Mouse (Mus musculus) gastrocnemius, postnatal 36 days (tissue): Measurements from ENCODE around the gene Adcy7. TPM values are rescaled to one million over a fixed set of nuclear protein-coding genes. Genes with fewer than 3 reads are reported as not detected.
A peak's percentile ranks its signal among the peaks of the same experiment; 100 is the strongest.

ENCODE experiments used
- DNase-seq, 2 experiments: peaks; one replicate each; pipeline ENCODE4 v3.0.0; 2022
- intact Hi-C: fragments of 180-260 bp; cut with DNase I; formaldehyde crosslinking; loops from one replicate; pipeline ENCODE4 v1.15.1; 2025
- total RNA-seq, 2 experiments: library from RNA; stranded (reverse); gene quantifications; 2 replicates each; pipeline ENCODE4 v1.2.3; 2021

The Adcy7 gene
- total RNA-seq, 2 experiments from 2014 or later, result 4.9 to 5.2 TPM

DNA sequence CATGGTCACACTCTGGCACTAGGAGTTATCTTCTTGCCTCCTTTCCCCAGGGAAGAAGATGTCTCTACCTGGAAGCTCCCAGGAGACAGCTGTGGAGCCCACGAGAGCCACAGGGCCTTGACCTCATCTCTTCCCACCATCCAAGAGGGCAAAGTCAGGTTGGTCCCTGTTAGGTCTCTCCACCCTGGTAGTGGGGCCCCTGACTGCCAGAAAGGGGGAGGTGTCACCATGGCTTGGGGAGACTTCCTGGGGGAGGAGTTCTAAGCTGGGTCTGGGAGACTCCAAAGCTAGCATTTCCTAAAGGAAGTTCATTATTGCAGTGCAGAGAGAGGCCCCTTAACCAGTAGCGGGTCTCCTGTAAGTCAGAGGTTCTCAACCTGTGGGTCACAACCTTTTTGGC lies 22.8 kb downstream of the Adcy7 start:
- intact Hi-C loops, result no loop called here
- DNase-seq, result no peak

DNA sequence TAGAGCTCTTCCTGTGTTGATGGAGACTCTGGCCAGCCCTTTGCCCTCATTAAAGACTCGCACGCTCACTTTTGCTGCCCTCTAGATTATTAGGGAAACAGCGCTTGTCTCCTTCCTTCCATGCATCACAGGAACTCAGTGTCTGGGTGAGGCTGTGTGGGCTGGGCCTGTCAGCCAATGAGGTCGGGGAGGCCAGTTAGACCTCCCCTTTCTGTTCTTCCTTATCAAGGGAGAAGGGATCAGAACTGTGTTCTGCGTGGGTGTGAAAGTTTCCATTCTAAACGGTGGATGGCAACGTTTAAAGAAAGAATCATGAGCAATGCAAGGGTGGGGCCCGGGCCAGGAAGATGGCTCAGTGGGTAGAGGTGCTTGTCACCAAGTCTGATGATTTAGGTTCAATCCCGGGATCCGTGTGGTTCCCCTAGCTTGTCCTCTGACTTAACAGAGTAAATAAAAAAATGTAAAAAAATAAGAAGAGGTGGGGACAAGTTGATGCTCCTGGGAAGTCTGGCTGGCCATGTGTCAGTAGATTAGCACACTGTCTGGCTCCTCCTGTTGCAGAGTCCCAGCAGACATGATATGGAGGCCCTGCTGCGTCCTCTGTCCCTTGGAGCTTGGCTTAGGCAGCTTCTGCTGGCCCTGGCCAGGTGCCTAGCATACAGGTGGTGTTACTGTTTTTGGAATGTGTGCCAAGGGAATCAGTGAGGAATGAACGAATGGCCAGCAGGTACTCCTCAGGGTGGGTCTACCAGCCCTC lies 26.0 kb downstream of the Adcy7 start:
- no peak for DNase-seq
- intact Hi-C loops, result no loop called here

DNA sequence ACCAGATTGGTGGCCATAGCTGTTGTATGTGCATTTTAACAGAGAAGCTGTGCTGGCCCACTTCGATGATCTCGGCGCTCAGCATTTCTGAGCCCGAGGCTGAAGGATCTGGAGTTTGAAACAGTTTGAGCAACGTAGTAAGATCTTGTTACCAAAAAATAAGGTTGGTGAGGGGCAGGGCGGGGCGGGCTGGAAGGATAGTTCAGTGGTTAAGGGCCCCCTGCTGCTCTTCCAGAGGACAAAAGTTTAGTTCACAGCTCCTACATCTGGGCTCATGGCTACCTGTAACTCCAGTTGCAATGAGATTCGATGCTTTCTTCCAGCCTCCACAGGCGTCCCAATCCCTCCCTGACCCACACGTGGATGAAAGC lies 26.5 kb downstream of the Adcy7 start:
- intact Hi-C loops, result no loop called here
- no peak for DNase-seq

DNA sequence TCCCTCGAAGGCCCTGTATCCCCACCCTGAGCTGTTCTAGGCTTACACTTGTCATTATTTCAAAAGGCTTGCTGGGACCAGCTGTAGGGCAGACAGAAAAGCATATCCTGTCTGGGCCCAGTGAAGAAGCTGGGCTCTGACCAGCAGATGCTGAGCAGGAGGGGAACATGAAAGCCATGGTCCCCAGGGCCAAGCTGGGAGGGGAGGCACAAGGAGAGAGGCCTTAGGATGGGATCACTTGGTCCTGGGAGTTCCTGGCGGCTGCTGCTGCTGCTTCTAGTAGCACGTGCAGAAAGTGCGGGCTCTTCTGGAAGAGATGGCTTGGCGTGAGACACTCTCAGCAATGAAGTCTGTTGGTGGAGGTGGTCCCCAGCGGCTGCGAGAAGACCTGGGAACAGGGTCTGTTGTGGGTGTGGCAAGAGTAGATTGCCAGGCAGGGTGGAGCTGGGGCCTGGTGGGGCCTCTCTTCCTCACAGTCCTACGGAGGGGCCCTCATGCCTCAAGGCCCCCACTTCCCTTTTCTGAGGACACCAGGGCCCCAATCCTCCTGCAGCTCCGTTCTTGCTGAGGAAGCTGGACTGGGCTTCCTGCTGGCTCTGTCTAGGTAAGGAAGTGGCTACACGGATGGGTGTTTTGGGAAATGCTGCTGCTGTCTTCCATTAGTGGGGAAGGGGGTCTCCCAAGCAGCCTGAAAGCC lies 27.9 kb downstream of the Adcy7 start:
- DNase-seq, result no peak
- intact Hi-C loops, result no loop called here

DNA sequence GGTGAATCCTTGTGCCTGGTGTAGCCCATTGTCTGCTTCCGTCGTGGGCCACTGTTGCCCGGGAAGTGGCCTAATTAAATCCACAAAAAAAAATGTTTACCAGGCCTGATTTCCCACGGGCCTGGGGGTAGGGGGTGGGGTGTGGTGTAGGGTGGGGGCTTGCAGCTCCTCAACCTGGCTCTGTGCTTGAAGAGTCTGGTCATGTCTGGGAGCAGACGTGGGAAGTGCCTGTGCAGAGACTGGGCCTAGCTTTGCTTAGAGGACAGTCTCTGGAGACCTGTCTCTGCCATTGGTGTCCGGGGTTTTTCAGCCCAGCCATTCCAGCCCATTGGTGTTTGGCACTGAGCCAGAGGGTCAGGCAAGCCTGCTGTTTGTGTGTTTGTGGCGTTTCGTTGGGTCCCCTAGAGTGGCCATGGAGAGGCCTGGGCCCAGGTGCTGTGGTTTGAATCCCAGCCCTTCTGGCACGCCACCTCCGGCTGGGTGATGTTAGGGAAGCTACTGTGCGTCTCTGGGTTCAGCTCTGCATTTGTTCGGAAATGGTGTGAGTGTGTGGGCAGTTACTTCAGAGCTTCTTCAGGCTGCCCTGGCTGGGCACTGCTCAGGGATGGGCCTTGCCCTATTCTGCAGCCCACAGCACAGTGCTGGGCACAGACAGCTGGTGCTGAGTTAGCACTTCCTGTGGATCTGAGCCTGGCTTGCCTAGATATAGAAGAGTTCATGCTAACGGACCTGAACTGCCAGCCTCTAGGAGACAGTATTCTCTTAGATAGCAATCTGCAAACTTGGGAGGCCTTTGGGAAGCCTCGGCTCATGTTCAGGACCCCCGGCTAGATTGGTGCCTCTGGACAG lies 29.6 kb downstream of the Adcy7 start:
- intact Hi-C loops, result no loop called here
- no peak for DNase-seq

DNA sequence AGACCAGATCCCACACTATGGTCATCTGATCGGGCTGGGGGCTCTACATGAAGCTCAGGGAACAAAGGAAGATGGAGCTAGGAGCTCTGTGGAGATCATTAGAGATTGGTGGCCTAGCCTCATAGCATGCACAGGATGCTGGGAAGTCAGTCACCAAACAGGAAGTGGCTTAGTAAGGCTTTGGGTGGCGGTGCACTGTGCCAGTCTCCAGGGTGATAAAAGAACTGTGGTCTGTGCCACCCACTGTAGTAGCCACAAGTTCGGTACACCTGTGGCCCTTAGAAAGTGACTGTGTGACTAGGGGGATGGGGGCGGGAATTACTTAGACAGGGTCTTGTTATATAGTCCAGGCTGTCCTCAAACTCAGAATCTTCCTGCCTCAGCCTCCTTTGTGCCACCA lies 33.6 kb downstream of the Adcy7 start:
- intact Hi-C loops, result no loop called here
- peak in 1 of 2 experiments; percentile 1 for DNase-seq

DNA sequence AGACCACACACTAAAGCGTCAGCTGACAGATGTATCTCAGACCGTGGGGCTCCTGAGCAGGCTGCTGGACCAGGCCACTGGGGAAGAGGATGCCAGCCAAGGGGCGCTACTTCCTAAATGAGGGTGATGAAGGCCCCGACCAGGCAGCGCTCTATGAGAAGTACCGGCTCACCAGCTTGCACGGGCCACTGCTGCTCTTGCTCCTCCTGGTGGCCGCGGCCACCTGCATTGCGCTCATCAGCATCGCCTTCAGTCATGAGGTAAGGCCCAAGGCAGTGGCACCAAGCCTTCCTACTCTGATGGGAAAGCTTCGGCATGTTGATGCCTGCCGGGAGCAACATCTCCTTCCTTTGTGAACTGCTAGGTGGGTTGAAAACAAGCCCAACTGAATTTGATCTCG lies 34.3 kb downstream of the Adcy7 start:
- intact Hi-C loops, result no loop called here
- DNase-seq, result peak in 1 of 2 experiments; percentile 12

DNA sequence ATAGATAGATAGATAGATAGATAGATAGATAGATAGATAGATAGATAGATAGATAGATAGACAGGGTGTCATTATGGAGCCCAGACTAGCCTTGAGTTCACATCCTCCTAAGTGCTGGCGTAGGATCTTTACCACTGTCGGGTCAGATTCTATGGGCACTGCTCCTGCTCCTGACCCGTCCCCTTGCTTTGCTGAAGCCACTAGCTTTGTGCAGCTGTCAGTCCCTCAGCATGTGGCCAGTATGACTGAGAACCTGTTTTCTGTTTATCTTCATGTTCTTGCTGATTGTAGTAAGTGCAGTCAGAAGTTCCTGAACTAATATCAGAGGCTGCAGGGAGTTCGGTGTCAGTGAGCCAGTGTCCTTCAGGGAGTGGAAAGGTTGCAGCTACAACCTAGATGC lies 35.5 kb downstream of the Adcy7 start:
- intact Hi-C loops, result no loop called here
- no peak for DNase-seq

DNA sequence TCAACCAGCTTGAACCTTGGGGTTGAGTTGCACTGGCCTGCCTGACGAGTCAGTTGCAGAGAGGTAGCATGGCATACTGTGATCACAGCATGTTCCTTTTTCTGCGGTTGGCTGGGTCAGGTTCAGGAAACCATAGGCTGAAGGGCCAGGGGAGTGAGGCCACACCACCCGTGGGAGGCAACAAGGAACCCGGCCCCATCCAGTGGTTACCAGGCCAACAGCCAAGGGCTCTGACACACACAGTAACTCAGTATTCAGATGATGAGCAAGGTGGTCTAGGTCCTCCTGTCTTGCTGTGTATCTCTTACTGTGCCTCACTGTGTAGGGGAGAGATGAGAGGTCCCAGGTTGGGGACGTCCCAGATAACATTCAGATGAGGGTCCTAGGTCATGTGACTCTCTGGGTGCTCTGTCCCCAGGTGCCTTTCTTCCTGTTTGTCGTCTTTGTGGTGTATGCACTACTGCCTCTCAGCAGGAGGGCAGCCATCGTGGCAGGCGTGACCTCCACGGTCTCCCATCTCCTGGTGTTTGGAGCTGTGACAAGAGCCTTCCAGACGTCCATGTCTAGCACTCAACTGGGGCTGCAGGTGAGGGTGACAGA lies 37.2 kb downstream of the Adcy7 start:
- intact Hi-C loops, result no loop called here
- DNase-seq, result peak in 1 of 2 experiments; percentile 3

DNA sequence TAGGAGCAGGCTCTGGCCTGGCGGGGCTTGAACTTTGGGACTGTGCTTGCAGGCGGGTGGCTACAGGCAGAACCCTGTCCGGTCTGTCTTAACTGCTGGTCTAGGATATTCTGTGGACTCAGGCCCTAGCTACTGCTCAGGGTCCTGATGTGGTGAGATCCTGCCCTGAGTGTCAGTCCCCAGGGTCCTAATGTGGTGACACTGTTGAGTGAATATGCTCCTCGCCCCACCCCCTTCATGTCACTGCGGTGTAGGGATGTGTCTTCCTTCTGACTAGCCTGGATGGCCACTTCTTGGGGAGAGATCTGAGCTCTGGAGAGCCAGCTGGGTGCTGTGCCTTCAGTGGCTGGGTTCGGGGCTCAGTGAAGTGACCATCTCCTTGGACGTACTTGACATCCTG lies 37.7 kb downstream of the Adcy7 start:
- intact Hi-C loops, result loop anchor here (5.0 kb wide), 1 partner anchor 33 kb away; no protein-coding TSS in a partner anchor
- no peak for DNase-seq

DNA sequence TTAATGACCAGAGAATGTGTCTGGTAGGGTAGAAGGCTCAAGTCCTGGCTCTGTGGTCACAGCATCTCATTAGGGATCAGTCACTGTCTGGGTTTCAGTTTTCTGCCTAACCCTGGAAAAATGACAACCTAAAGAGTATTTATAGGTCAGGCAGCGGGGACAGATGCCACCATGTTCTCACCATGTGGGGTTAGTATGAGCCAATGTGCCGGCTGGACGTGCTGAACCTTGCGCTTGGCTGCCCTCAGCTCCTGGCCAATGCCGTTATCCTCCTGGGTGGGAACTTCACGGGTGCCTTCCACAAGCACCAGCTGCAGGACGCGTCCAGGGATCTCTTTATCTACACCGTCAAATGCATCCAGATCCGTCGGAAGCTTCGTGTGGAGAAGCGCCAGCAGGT lies 38.1 kb downstream of the Adcy7 start:
- intact Hi-C loops, result loop anchor here (5.0 kb wide), 1 partner anchor 33 kb away; no protein-coding TSS in a partner anchor
- no peak for DNase-seq

DNA sequence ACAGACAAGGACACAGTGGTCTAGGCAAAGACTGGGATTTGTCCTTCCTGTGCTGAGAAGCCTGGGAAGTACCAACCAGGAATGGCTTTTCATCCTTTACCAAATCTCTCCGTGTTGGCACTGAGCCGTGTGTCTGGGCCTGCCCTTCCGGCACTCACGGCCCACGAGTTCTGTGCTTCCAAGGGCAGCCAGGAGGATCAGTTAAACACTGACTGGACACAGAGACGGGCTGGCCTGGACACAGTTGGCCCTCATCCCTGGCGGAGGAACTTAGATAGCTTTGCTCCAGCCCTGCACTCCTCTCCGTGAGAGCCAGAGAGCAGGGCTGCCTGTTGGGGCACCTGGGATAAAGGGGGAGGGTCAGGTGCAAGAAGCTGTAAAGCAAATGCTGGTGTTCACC lies 40.8 kb downstream of the Adcy7 start:
- intact Hi-C loops, result loop anchor here (5.0 kb wide), 1 partner anchor 36 kb away; no protein-coding TSS in a partner anchor
- DNase-seq, result peak; percentile 75 to 82

DNA sequence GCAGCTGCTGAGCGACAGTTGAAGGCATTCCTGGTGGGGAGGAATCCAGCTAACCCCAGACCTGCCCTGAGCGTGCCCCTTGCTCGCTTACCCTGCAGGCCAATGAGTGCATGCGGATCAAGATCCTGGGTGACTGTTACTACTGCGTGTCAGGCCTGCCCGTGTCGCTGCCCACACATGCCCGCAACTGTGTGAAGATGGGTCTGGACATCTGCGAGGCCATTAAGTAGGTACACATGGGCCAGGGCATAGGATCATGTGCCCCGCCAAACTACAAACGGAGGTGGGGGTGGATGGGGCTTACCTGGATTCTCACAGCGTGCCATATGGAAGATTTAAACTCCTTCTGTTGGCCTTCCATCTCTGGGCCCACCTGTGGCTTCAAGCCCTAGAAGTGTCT lies 41.8 kb downstream of the Adcy7 start:
- no peak for DNase-seq
- intact Hi-C loops, result loop anchor here (5.0 kb wide), 1 partner anchor 37 kb away; no protein-coding TSS in a partner anchor

DNA sequence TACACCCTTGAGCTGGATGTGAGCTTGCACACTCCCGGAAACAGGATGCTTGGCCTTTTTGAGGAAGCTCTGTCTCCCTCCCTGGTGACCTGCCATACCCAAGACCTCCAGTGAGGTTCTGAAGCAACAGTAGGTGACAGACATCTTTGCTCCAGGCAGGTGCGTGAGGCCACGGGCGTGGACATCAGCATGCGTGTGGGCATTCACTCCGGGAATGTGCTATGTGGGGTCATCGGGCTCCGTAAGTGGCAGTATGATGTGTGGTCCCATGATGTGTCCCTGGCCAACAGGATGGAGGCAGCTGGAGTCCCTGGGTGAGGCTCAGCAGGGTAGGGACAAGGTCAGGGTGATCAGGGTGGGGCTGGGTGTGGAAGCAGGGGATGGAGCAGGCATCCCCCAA lies 43.1 kb downstream of the Adcy7 start:
- DNase-seq, result no peak
- intact Hi-C loops, result no loop called here

DNA sequence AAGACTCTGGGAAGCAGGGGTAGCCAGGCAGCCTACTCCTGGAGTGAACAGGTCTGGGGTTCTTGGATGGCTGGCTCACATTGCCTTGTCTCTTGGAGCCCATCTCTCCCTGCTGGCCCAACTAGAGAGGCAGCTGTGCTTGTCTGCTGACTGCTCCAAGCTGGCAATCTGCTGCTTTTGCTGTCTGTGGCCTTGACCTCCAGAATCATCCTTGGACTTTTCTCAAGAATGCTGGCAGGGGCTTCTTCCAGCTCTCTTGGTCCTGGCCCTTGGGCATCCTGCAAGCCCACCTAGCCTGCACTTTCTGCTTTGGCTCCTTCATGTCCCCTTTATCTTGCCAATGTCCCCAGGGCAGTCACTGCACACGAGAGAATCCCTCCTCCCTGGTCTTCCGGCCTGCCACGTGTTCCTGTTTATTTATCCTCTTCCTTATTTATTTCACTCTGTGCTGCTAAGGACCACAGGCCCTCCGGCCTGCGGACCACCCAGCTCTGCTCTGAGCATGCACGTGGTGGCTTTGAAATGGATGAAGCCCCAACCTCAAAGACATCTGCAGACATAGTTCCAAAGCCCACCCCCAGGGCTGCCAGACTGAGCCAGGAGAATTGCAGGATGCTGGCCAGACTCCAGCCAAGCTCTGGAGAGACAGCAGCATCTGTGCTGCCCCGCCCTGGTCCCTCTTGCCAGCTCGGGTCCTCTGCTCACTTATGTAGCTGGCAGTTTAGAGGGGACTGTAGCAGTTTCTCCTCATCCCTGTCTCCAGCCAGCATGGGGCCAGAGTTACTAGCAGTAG lies 44.1 kb downstream of the Adcy7 start:
- intact Hi-C loops, result no loop called here
- DNase-seq, result peak; percentile 71 to 73

DNA sequence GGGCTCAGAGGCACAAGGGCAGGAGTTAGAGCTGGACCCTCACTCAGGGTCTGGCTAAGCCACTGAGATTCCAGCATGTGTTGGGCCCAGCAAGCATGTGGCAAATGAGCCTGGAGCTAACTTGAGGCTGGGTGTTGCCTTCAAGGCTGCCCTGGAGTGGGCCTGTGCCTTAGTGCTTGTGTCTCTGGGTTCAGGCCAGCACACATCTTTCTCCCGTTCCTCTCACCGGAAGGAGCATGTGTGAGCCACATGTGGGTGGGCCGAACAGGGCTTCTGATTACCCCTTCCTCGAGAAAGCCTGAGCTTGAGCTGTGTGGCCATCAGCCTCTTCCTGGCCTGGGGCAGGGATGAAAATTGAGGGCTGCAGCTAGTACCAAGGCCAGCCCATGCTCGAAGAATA lies 45.1 kb downstream of the Adcy7 start:
- intact Hi-C loops, result no loop called here
- no peak for DNase-seq

DNA sequence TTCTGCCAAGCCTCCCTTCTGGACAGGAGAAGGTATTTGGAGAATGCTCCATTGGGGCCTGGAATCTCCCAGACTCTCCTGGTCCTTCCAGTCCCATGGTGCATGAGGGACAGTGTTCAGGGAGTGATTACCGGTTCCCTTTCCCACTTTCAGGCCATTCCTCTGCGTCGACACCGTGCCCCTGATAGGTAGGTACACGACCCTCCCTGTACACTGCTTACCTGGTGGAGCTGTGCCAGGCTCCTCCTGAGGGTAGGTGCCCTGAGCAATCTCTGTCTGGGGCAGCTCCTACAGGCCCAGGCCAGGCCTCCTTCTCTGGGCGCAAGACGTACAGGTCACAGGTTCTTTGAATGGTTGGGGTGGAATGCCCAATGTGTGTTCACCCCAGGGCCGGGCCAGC lies 45.9 kb downstream of the Adcy7 start:
- intact Hi-C loops, result no loop called here
- no peak for DNase-seq

DNA sequence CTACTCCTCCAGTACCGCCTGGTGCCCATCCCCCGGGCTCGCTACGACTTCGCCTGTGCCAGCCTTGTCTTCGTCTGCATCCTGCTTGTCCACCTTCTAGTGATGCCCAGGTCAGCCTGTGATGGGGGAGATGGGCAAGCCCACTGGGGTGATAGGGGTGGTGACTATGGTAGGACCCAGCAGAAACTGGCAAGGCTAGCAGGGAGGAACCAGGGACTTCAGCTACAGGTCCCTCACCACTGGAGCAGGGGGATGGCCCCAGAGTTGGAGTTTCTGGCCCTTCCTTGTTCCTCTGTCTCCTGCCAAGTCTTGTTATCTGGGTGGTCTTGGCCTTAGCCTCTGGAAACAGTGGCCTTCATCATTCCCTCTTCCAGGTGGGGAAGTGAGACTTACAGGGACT lies 47.9 kb downstream of the Adcy7 start:
- intact Hi-C loops, result no loop called here
- no peak for DNase-seq

DNA sequence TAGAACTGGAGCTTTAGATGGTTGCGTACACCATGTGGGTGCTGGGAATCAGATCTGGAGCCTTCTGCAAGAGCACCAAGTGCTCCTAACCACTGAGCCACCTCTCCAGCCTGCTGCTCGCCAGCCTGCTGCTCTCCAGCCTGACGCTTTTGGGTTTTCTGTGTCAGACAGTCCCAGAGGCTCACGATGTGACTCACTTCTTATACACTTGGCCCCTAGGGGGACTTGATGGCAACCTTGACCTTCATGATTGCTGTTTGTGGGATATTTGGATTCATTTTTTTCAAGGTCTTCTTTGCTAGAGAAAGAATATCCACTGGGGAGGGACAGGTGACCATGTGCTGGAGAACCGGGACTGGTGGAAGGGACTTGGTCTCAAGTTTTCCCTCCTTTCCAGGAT lies 49.2 kb downstream of the Adcy7 start:
- no peak for DNase-seq
- intact Hi-C loops, result no loop called here

DNA sequence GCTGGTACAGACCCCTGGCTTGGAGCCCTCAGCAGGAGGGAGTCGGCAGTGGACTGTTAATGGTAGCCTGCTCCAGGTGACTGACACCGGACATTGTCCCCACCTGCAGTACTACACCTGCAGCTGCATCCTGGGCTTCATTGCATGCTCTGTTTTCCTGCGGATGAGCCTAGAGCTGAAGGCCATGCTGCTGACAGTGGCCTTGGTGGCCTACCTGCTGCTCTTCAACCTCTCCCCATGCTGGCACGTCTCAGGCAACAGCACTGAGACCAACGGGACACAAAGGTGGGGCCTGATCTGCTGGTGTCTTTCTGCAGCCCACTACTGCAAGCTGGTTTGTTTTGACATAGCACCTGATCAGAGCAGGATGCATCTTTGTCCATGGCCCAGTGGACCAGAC lies 51.3 kb downstream of the Adcy7 start:
- no peak for DNase-seq
- intact Hi-C loops, result no loop called here
